25 mouse cellular contexts compared by ENCODE assay signal in genomic region chr2:173558754-173559396, GRCm38 (mm10). TPM values are rescaled to one million over a fixed set of nuclear protein-coding genes. Genes with fewer than 3 reads are reported as not detected.
A peak's percentile ranks its signal among the peaks of the same experiment; 100 is the strongest.
DNase-seq lines count a peak whose midpoint lies in the region; ATAC-seq lines count a peak whose summit lies in the region.
"Had no signal": no experiment of that assay in that cellular context is flagged by ENCODE, and none has a peak within 500 bp of the region (broad histone marks: within the 10 kb centered on the region; RNA-seq: fewer than 3 reads in every experiment).

No protein-coding gene starts in this region.

- intact Hi-C loops in left cerebral cortex, postnatal 14 days (cut with DNase I): no loop called here

- no peak overlapping the region for H3K4me3 ChIP-seq in embryonic facial prominence, embryonic 14.5 days (ENCODE audit: low read depth, low read length)
- H3K4me3 ChIP-seq in embryonic facial prominence, embryonic 10.5 days: no peak overlapping the region
- no peak overlapping the region for H3K4me3 ChIP-seq in lung, embryonic 15.5 days
- H3K4me3 ChIP-seq: gastrocnemius, adult 2 months; hindbrain, embryonic 13.5 days had no signal

- WGBS in embryonic facial prominence, embryonic 14.5 days: 41% methylated on average over 12 of the region's 12 CpGs
- WGBS in embryonic facial prominence, embryonic 10.5 days: 58% methylated on average over 12 of the region's 12 CpGs
- WGBS in lung, embryonic 15.5 days: 32% methylated on average over 12 of the region's 12 CpGs

- H3K4me1 ChIP-seq in embryonic facial prominence, embryonic 14.5 days (ENCODE audit: control insufficient read depth, insufficient read depth, low read length): no peaks in the 10 kb centered on the region
- H3K4me1 ChIP-seq in embryonic facial prominence, embryonic 10.5 days: peaks cover 12% of the 10 kb centered on the region
- peaks cover 7% of the 10 kb centered on the region; the same call in 1 of the 2 replicates for H3K4me1 ChIP-seq in lung, embryonic 15.5 days
- H3K4me1 ChIP-seq: hindbrain, embryonic 13.5 days had no signal

- no peak overlapping the region for H3K4me2 ChIP-seq in embryonic facial prominence, embryonic 14.5 days (ENCODE audit: low read depth, low read length)
- no peak overlapping the region for H3K4me2 ChIP-seq in lung, embryonic 15.5 days
- H3K4me2 ChIP-seq: heart, embryonic 11.5 days; hindbrain, embryonic 13.5 days; midbrain, embryonic 11.5 days had no signal

- H3K9me3 ChIP-seq in embryonic facial prominence, embryonic 14.5 days (ENCODE audit: control insufficient read depth, low read length): no peaks in the 10 kb centered on the region
- H3K9me3 ChIP-seq in embryonic facial prominence, embryonic 10.5 days: no peaks in the 10 kb centered on the region
- H3K9me3 ChIP-seq in lung, embryonic 15.5 days: no peaks in the 10 kb centered on the region
- H3K9me3 ChIP-seq: hindbrain, embryonic 13.5 days had no signal

- H3K27me3 ChIP-seq in embryonic facial prominence, embryonic 14.5 days (replicated peaks; ENCODE audit: control insufficient read depth, insufficient read depth, low read length): no peaks in the 10 kb centered on the region
- H3K27me3 ChIP-seq in embryonic facial prominence, embryonic 10.5 days (replicated peaks; ENCODE audit: low read depth, poor library complexity, severe bottlenecking): peaks cover 12% of the 10 kb centered on the region
- H3K27me3 ChIP-seq in lung, embryonic 15.5 days: no peaks in the 10 kb centered on the region; the same call in 1 of the 2 replicates

- 0 out of 2 replicates have a peak overlapping the region, but pooled peaks have one; percentile 21 for H3K27ac ChIP-seq in embryonic facial prominence, embryonic 14.5 days (replicated peaks; ENCODE audit: low read depth, low read length)
- no peak overlapping the region for H3K27ac ChIP-seq in embryonic facial prominence, embryonic 10.5 days (replicated peaks)
- H3K27ac ChIP-seq in lung, embryonic 15.5 days: peak overlapping the region; percentile 72
- H3K27ac ChIP-seq: gastrocnemius, adult 2 months; hindbrain, embryonic 13.5 days; liver, embryonic 14.5 days had no signal

- no peak for ATAC-seq in embryonic facial prominence, embryonic 14.5 days (ENCODE audit: low read depth)
- ATAC-seq in lung, embryonic 15.5 days (ENCODE audit: borderline replicate concordance, extremely low read depth, low FRiP score, low TSS enrichment): peak; percentile 75
- ATAC-seq: inflammation-experienced regulatory T-cells, adult 6 months had no signal

- H3K9ac ChIP-seq in embryonic facial prominence, embryonic 14.5 days (ENCODE audit: low read depth, low read length): no peak overlapping the region
- H3K9ac ChIP-seq in lung, embryonic 15.5 days: no peak overlapping the region
- H3K9ac ChIP-seq: hindbrain, embryonic 13.5 days; liver, embryonic 14.5 days had no signal

- DNase-seq in embryonic facial prominence, embryonic 14.5 days (ENCODE audit: low spot score): peak; percentile 45
- no peak for DNase-seq in embryonic facial prominence, embryonic 10.5 days (ENCODE audit: low spot score)
- no peak for DNase-seq in lung, postnatal 14 days
- DNase-seq in kidney, postnatal 25 days: peak; percentile 30 to 59
- DNase-seq in yolk sac, embryonic 10.5 days (ENCODE audit: low spot score): peak; percentile 30
- DNase-seq in left cerebral cortex, postnatal 14 days (ENCODE audit: low spot score in 2 of 2): no peak
- DNase-seq in left cerebral cortex, adult 11 months (ENCODE audit: low spot score): no peak
- DNase-seq: adrenal gland, postnatal 14 days; cerebellum, adult 9-11 months; gastrocnemius, adult 2 months; heart, postnatal 14 days; thymus, postnatal 14 days had no signal

- H3K36me3 ChIP-seq in embryonic facial prominence, embryonic 14.5 days (ENCODE audit: control insufficient read depth, insufficient read depth, low read length): no peaks in the 10 kb centered on the region
- no peaks in the 10 kb centered on the region for H3K36me3 ChIP-seq in embryonic facial prominence, embryonic 10.5 days (replicated peaks)
- no peaks in the 10 kb centered on the region for H3K36me3 ChIP-seq in lung, embryonic 15.5 days
- H3K36me3 ChIP-seq: hindbrain, embryonic 13.5 days had no signal

RNA-seq across cellular contexts. Expression of gene Ankrd60, which starts 19.3 kb away (rescaled TPM):
- not detected in 2 replicates for polyA plus RNA-seq in embryonic facial prominence, embryonic 14.5 days (2014; fragmentation: Nextera tagmentation; extraction: Ambion mirVana)
- polyA plus RNA-seq in embryonic facial prominence, embryonic 10.5 days (2016; fragmentation: Nextera tagmentation; extraction: Ambion mirVana): not detected in 2 replicates
- not detected in 2 replicates for polyA plus RNA-seq in lung, embryonic 15.5 days (2015; fragmentation: Nextera tagmentation; extraction: Ambion mirVana)
- not detected for total RNA-seq in left cerebral cortex, postnatal 14 days (2021)
- total RNA-seq: adrenal gland, postnatal 14 days; ES-E14; gastrocnemius, adult 2 months; granulocyte monocyte progenitor cell, adult 5-6 weeks; heart, postnatal 14 days; layer of hippocampus, postnatal 10 days; left cerebral cortex, postnatal 25 days had no signal
- polyA plus RNA-seq: brain, embryonic 14.5 days; forebrain, embryonic 11.5 days; heart, embryonic 11.5 days; hindbrain, embryonic 13.5 days; inflammation-experienced regulatory T-cells, adult 6 months; limb, embryonic 14.5 days; liver, embryonic 14.5 days; midbrain, embryonic 11.5 days had no signal

RNA-seq across cellular contexts. Expression of gene 1700021F07Rik, which starts 36.5 kb away (rescaled TPM):
- not detected in 2 replicates for polyA plus RNA-seq in embryonic facial prominence, embryonic 14.5 days (2014; fragmentation: Nextera tagmentation; extraction: Ambion mirVana)
- polyA plus RNA-seq in embryonic facial prominence, embryonic 10.5 days (2016; fragmentation: Nextera tagmentation; extraction: Ambion mirVana): not detected in 2 replicates
- not detected in 2 replicates for polyA plus RNA-seq in lung, embryonic 15.5 days (2015; fragmentation: Nextera tagmentation; extraction: Ambion mirVana)
- not detected for total RNA-seq in left cerebral cortex, postnatal 14 days (2021)
- total RNA-seq: adrenal gland, postnatal 14 days; ES-E14; gastrocnemius, adult 2 months; granulocyte monocyte progenitor cell, adult 5-6 weeks; heart, postnatal 14 days; layer of hippocampus, postnatal 10 days; left cerebral cortex, postnatal 25 days had no signal
- polyA plus RNA-seq: brain, embryonic 14.5 days; forebrain, embryonic 11.5 days; heart, embryonic 11.5 days; hindbrain, embryonic 13.5 days; inflammation-experienced regulatory T-cells, adult 6 months; limb, embryonic 14.5 days; liver, embryonic 14.5 days; midbrain, embryonic 11.5 days had no signal

Comparison
In these comparisons a context has a peak if more than half of its experiments do, and no peak if none do; other contexts are left out.
1. DNase-seq: peak in embryonic facial prominence, embryonic 14.5 days (single experiment), kidney, postnatal 25 days (2 of 2) and yolk sac, embryonic 10.5 days (single experiment); none in embryonic facial prominence, embryonic 10.5 days (single experiment), lung, postnatal 14 days (single experiment), left cerebral cortex, postnatal 14 days (0 of 2) and left cerebral cortex, adult 11 months (single experiment).